Mouse (Mus musculus): ENCODE measurements around the gene Tesk2. TPM values are rescaled to one million over a fixed set of nuclear protein-coding genes. Genes with fewer than 3 reads are reported as not detected.
"Not testable (repeated sequence)": the region's sequence is repeated elsewhere in the genome, so short reads cannot be mapped to it uniquely, and the experiment has no call there.

The Tesk2 gene
- polyA plus RNA-seq, 2 experiments from 2014 or later = 3.8 to 5.4 TPM

- no peak for ATAC-seq
These were observed 73.5 kb downstream of the Tesk2 start for GRCm38 (mm10) chr4:116794273-116794672.

DNA sequence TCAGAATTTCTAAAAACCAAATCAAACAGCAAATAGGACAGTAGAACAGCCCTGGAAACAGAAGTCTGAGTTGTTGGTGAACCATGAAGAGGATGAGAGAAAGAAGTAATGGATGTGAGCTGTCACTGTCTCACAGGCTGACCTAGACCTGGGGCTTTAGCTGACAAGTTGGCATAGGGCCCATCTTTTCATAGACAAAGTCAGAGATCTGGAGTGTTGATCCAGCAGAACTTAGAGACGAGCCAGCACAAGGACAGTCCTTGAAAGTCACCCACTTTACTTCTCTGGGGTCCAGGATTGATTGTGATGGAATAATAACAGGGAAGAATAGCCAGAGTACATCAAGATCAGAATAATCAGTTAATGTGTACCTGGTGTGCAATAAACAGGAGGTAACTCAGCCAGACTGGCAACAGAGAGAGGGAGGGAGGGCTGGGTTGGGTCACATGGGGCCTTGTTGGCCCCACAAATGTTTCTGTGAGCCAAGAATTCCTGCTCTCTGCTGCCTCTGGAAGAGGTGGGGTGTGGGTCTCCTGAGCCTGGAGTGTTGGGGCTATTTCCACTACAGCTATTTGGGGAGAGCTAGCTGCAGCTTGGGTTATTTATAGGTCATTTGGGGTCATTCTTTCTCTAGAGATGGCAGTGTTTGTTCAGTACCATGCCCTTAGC lies 75.8 kb downstream of the Tesk2 start:
- ATAC-seq = no peak

GRCm38 (mm10) chr4:116799901-116800300 lies 79.2 kb downstream of the Tesk2 start:
- peak; percentile 78 for ATAC-seq

DNA sequence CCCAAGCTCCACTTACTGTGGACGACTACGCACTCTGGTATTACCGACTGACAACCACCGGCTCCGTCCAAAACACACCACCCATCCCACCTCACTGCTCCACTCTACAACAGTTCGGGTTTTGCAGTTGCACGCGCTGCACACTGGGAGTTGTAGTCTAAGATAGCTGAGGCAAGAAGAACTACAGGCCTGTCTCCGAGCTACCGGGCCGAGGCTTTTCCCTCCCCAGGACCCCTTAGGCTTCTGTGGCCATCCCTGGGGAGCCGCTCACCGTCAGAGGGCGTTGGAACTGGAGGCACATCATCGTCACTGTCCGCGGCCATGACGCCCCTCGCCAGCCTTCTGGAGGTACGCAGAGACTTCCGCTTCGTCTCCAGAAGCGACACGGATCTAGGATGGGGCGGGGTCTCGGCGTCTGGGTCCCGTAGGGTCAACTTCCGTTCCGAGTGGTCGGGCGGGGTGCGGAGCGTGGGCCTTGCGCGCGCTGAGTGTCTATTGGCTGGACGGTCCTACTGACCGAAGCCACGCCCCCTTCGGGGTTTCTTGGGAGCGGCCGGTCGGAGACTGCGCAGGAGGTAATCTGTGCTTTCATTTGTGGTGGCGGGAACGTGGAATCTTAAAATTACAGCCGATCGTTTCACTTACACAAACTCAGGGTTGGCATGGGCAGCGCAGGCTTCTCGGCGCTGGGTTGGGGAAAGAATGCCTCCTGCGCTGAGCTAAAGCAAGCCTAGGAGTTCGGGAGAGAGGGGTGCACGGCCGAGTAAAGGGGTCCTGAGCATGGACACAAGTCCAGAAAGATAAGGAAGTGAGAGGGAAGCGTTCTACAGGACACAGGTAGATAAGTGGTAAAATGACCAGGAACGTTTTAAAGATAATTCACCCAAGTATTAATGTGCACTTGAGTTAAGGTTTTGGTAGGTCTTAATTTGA lies 86.7 kb downstream of the Tesk2 start, which contains the start of the genes Toe1 and Mutyh:
TSS of gene Toe1 (minus strand) at position 444 of the 933 bp plus-strand sequence.
TSS of gene Mutyh (plus strand) at position 527 of the 933 bp plus-strand sequence.
- ATAC-seq = peak; percentile 98

- no peak for ATAC-seq
These were observed 90.3 kb downstream of the Tesk2 start for GRCm38 (mm10) chr4:116811012-116811411.

GRCm38 (mm10) chr4:116815276-116815675 lies 94.5 kb downstream of the Tesk2 start:
- ATAC-seq = no peak

GRCm38 (mm10) chr4:116817486-116817885 lies 96.7 kb downstream of the Tesk2 start:
- no peak for ATAC-seq

- no peak for ATAC-seq
These were observed 99.5 kb downstream of the Tesk2 start for GRCm38 (mm10) chr4:116819968-116820901.

DNA sequence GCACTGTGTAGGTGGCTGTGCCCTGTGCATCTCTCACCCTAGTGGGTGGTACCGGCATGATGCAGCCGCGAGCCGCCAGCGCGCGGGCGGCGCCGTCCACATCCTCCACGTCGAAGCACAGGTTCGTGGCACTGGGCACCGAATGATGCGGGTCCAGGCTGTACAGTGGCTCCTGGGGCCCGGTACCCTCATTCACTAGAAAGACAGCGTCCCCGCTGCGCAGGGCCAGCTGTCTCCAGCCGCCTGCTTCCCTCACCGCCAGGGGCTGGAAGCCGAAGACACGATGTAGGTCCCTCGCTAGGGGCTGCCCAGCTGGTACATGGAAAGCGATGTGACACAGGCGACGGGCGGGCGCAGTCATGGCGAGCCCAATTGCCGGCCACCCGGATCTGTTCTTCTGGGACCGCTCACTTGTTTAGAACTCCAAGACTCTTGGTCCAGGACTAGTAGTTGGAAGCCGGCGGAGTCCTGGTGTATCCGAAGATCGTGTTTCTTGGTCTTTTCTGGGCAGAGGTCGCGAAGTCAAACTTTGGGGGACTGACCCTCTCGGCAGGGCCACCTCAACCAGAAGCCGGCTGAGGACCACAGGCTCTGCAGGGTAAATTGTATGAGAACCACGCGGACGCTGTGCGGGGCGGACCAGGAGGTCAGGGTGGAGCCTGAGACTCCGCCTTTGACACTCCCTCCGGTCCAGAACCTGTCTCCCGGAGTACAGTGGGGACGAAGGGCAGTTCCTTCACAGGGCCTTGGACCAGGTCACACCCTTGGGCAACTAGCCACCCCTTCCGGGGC lies 100.3 kb downstream of the Tesk2 start:
- ATAC-seq = peak; percentile 64

DNA sequence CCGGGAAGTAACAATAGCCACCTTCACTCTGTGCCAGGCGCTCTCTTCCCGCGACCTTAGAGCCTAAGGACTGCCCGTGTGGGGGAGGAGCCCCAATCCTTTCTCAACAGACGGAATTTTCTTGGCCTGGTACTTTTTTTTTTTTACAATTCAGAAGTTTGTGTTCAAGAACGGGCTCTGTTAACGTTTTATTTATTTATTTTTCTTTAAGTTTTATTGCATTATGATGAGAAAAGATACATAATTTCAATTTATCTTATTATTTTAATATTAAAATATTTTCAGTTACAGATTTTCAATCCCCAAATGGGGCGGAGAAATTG lies 100.9 kb downstream of the Tesk2 start, which contains the start of gene Hpdl:
TSS of gene Hpdl (minus strand) at position 14 of the 323 bp plus-strand sequence.
- peak; percentile 15 for ATAC-seq

DNA sequence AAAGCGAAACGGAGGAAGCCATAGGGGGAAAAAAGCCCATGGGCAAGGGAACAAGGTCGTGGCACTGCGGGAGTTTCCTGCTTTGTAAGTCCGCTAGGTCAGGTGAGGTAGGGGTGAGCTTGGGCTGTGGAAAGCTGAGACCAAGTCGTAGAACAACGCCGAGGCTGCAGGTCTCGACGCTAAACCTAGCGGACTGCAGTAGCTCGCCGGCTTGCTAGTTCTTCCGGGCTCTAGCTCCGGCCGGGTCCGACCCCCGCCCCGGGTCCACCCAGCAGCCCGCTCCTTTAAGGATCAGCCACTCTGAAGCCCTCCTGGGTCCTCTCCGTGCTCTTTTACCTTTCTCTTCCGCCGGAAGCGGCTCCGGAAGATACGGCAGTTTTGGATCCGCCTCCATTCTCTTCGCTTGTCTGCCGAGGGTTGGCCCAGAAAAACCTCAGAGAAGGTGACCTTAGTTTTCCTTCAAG lies 103.8 kb downstream of the Tesk2 start:
- peak; percentile 83 for ATAC-seq

- ATAC-seq = peak; percentile 41
These were observed 107.1 kb downstream of the Tesk2 start for GRCm38 (mm10) chr4:116827819-116828218.

GRCm38 (mm10) chr4:116829364-116830069 lies 108.8 kb downstream of the Tesk2 start:
- ATAC-seq = no peak

DNA sequence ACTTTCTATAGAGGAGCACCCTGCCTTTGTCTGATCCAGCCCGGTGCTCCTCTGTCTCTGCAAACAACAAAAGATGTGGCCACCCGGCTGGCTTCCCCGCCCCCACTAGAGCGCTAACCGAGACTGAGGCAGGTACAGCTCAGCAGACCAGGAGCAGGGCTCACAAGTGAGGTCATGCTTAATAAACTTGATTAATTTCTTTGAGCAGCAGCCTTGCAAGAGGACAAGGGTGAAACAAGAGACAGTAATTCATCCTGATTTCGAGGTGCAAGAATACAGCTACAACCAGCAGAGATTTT lies 109.3 kb downstream of the Tesk2 start:
- ATAC-seq = no peak

GRCm38 (mm10) chr4:116838999-116839398 lies 118.3 kb downstream of the Tesk2 start:
- no peak for ATAC-seq

GRCm38 (mm10) chr4:116840096-116840495 lies 119.3 kb downstream of the Tesk2 start:
- not testable (repeated sequence) for ATAC-seq

GRCm38 (mm10) chr4:116840841-116841240 lies 120.1 kb downstream of the Tesk2 start:
- ATAC-seq = no peak

DNA sequence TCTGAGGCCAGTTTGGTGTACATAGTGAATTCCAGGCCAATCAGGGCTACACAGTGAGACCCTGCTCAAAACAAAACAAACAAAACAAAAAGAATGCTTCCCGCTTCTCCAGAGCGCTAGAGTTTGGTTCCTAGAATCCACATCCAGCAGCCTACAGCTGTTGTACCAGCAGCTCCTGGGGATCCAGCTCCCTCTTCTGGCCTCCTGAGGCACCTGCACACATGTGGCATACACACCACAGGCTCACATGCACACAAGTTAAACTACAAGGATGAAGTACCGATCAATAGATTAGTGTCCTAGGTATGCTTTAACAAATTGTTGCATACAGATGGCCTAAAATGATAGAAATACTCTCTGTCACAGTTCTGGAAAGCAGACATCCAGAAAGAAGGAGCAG lies 123.6 kb downstream of the Tesk2 start:
- no peak for ATAC-seq

- ATAC-seq = no peak
These were observed 129.2 kb downstream of the Tesk2 start for GRCm38 (mm10) chr4:116849901-116850300.

GRCm38 (mm10) chr4:116854286-116854685 lies 133.5 kb downstream of the Tesk2 start:
- ATAC-seq = no peak

Measured in activated CD4-positive, CD25-positive, alpha-beta regulatory T cell, adult 4 months (primary cell).